Mouse (Mus musculus): ENCODE data around the gene Psma6. TPM values are rescaled to one million over a fixed set of nuclear protein-coding genes. Genes with fewer than 3 reads are reported as not detected.
A peak's percentile ranks its signal among the peaks of the same experiment; 100 is the strongest.

Psma6 gene
- total and polyA plus RNA-seq, 3 experiments = 255 to 309 TPM; not detected in 1

DNA sequence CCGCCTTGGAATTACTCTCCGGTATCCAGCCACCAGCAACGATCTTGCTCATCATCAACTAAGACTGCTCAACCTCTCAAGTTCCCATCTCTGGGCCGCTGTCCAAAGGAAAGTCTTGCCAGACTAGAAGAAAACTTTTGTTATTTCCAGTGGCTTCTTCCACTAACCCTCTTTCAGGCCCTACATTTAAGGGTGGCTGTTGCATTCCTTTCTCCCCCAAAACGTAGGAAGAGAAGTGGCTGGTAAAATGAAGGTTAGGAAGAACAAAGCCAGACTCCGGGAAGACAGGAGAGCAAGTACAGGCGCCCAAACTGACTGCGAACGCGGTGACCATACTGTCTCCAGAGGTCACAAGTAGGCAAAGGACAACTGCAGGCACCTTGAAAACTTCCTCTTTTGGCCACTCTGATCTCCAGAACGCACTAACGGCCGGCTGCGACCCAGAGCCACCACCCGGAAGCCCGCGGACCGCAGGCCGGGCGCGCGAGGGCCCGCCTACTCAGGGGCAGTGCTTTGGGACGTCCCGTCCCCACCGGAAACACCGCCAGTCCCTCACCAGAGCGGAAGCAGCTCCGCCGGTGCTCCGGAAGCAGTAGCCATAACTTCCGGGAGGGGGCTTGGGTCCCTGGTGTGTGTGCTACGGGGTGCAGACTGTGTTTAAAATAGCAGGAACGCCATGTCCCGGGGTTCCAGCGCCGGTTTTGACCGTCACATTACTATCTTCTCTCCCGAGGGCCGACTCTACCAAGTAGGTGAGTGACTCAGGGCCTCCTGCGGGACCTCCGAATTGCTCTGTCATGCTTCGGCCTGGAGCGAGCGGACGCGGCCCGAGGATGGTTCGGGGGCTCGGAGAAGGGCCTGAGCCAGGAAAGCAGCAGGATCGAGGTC lies 14.5 kb downstream of the Psma6 start (continued):
- TF ChIP-seq POLR2AphosphoS2 (IDR thresholded peaks at IDR 0.05; ENCODE audit: low read length) (peak; percentile 83; the same call in 1 of the 2 replicates), CHD2 (IDR thresholded peaks at IDR 0.05; ENCODE audit: low read length) (no peak; the same call in 1 of the 2 replicates), ETS1 (IDR thresholded peaks at IDR 0.05; ENCODE audit: low read depth, low read length) (peak; percentile 57; the same call in 1 of the 2 replicates), TCF12 (IDR thresholded peaks at IDR 0.05; ENCODE audit: low read depth, low read length) (peak; percentile 61)

DNA sequence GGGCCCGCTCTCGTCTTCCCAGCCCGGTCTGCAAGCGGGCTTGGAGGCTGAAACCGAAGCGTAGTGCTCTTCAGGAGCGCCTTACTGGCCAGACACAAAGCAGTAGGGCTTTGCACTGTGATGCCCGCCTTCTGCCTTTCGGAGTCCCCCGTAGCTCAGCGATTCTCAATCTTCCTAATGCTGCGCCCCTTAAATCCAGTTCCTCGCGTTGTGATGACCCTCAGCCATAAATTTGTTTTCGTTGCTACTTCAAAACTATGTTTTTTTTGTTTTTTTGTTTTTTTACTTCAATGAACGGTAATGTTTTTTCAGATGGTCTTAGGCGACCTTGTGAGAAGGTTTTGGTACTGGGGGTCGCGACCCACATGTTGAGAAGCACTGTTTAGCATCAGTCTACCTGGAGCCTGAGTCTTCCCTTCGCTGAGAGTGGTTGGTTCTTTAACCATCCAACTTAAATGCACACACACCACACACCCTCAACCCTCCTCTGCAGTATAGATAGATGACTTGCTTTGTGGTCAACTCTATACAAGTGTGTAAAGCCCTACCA lies 15.2 kb downstream of the Psma6 start:
- Histone ChIP-seq H3K27me3 (ENCODE audit: control insufficient read depth in 1 of 2, insufficient read depth in 2 of 2, low read length in 2 of 2) (no peaks in the 10 kb centered on the region), H3K36me3 (ENCODE audit: control insufficient read depth in 1 of 2, insufficient read depth in 2 of 2, low read length in 2 of 2) (peaks cover 9 to 14% of the 10 kb centered on the region in 2 experiments), H3K79me2 (ENCODE audit: control insufficient read depth, insufficient read depth, low read length, poor library complexity) (peaks cover 49% of the 10 kb centered on the region), H3K9ac (ENCODE audit: control insufficient read depth, low read depth, low read length, poor library complexity, severe bottlenecking) (peak overlapping the region; percentile 96), H3K27ac (ENCODE audit: control insufficient read depth, low read depth, low read length) (peak overlapping the region; percentile 83), H3K4me1 (ENCODE audit: control insufficient read depth in 1 of 2, insufficient read depth in 2 of 2, low read length in 2 of 2) (peaks cover 6 to 10% of the 10 kb centered on the region in 2 experiments), H3K9me3 (replicated peaks; ENCODE audit: insufficient read depth, low read length) (no peaks in the 10 kb centered on the region), H3K4me3 (ENCODE audit: control insufficient read depth in 1 of 2, insufficient read depth in 1 of 2, low read depth in 2 of 2, low read length in 2 of 2) (peak overlapping the region; percentile 97 to 98)
- DNase-seq (ENCODE audit: low read depth, low spot score) = peak; percentile 42
- no peak for TF ChIP-seq MEF2A (IDR thresholded peaks at IDR 0.05; ENCODE audit: extremely low read depth, insufficient replicate concordance, low read depth, low read length, poor library complexity, severe bottlenecking)
- TF ChIP-seq POLR2AphosphoS2 (IDR thresholded peaks at IDR 0.05; ENCODE audit: low read length) = no peak
- no peak for TF ChIP-seq MYC (IDR thresholded peaks at IDR 0.05; ENCODE audit: low read depth, low read length)
- 0 out of 2 replicates have a peak, but pooled peaks have one; percentile 57 for TF ChIP-seq CHD1 (IDR thresholded peaks at IDR 0.05; ENCODE audit: low read depth, low read length)
- no peak for TF ChIP-seq ELF1 (IDR thresholded peaks at IDR 0.05; ENCODE audit: low read depth, low read length)
- TF ChIP-seq UBTF (IDR thresholded peaks at IDR 0.05; ENCODE audit: borderline replicate concordance, insufficient read depth, low read depth, low read length) = no peak

DNA sequence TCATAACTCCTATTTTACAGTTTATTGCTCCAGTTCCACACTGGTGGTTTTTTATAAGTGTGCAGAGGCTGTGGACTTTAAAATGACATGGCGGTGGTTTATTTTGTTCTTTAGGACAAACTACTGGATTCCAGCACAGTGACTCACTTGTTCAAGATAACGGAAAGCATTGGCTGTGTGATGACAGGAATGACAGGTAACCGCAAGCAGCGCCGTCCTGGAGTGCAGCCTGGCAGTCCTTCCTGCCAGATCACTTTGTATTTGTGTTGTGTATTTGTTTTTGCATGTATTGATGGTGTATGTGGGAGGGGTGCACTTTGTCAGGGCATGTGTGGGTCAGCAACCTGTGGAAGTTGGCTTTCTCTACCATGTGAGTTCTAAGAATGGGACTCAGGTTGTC lies 23.9 kb downstream of the Psma6 start:
- H3K36me3 ChIP-seq (ENCODE audit: control insufficient read depth in 1 of 2, insufficient read depth in 2 of 2, low read length in 2 of 2) = peaks cover 5 to 46% of the 10 kb centered on the region in 2 experiments
- no peaks in the 10 kb centered on the region for H3K27me3 ChIP-seq (ENCODE audit: control insufficient read depth in 1 of 2, insufficient read depth in 2 of 2, low read length in 2 of 2)
- TF ChIP-seq ZC3H11A (IDR thresholded peaks at IDR 0.05; ENCODE audit: low read depth, low read length) = no peak
- no peak for TF ChIP-seq CHD1 (IDR thresholded peaks at IDR 0.05; ENCODE audit: low read depth, low read length)
- no peak for TF ChIP-seq UBTF (IDR thresholded peaks at IDR 0.05; ENCODE audit: borderline replicate concordance, insufficient read depth, low read depth, low read length)
- TF ChIP-seq ETS1 (IDR thresholded peaks at IDR 0.05; ENCODE audit: low read depth, low read length) = no peak
- no peak for TF ChIP-seq ELF1 (IDR thresholded peaks at IDR 0.05; ENCODE audit: low read depth, low read length)
- no peak for TF ChIP-seq USF1 (IDR thresholded peaks at IDR 0.05; ENCODE audit: low read depth, low read length)
- TF ChIP-seq SIN3A (IDR thresholded peaks at IDR 0.05; ENCODE audit: low read length) = no peak
- TF ChIP-seq MAFK (IDR thresholded peaks at IDR 0.05; ENCODE audit: borderline replicate concordance, low read depth, low read length) = no peak
- TF ChIP-seq POLR2A (IDR thresholded peaks at IDR 0.05; ENCODE audit: control insufficient read depth in 1 of 2, insufficient read depth in 1 of 2, low read depth in 1 of 2, low read length in 2 of 2, poor library complexity in 1 of 2) = no peak
- TF ChIP-seq EP300 (IDR thresholded peaks at IDR 0.05; ENCODE audit: low read depth in 1 of 2, low read length in 2 of 2) = no peak
- H3K9ac ChIP-seq (ENCODE audit: control insufficient read depth, low read depth, low read length, poor library complexity, severe bottlenecking) = no peak overlapping the region
- peaks cover 33% of the 10 kb centered on the region for H3K79me2 ChIP-seq (ENCODE audit: control insufficient read depth, insufficient read depth, low read length, poor library complexity)
- H3K27ac ChIP-seq (ENCODE audit: control insufficient read depth, low read depth, low read length) = no peak overlapping the region
- 0 out of 4 replicates have a peak, but pooled peaks cover 0 to 4% of the 10 kb centered on the region in 2 experiments for H3K4me1 ChIP-seq (ENCODE audit: control insufficient read depth in 1 of 2, insufficient read depth in 2 of 2, low read length in 2 of 2)
- DNase-seq (ENCODE audit: low read depth, low spot score) = no peak
- no peak overlapping the region for H3K4me3 ChIP-seq (ENCODE audit: control insufficient read depth in 1 of 2, insufficient read depth in 1 of 2, low read depth in 2 of 2, low read length in 2 of 2)
- no peaks in the 10 kb centered on the region for H3K9me3 ChIP-seq (replicated peaks; ENCODE audit: insufficient read depth, low read length)

Measured in MEL (cell line).